Mouse (Mus musculus) embryonic fibroblast, embryonic 13.5 days (primary cell): ENCODE results near the gene Sec14l5. TPM values are rescaled to one million over a fixed set of nuclear protein-coding genes. Genes with fewer than 3 reads are reported as not detected.
A peak's percentile ranks its signal among the peaks of the same experiment; 100 is the strongest.

Experiments
- H3K27ac ChIP-seq: 2 replicates; pipeline ENCODE4 v1.5.1; 2012; ENCODE audit warnings: low read length, control low read depth, inconsistent platforms; ENCODE audit not compliant: insufficient read depth
- H3K4me1 ChIP-seq: 2 replicates; pipeline ENCODE4 v1.6.1; 2011; ENCODE audit warnings: low read length; ENCODE audit not compliant: control insufficient read depth, insufficient read depth
- H3K4me3 ChIP-seq: 2 replicates; pipeline ENCODE4 v1.5.1; 2011; ENCODE audit warnings: mild to moderate bottlenecking, control low read depth, low read length; ENCODE audit not compliant: insufficient read depth
- CTCF ChIP-seq: IDR thresholded peaks from 2 replicates; pipeline ENCODE4 v1.5.1; 2011; ENCODE audit warnings: mild to moderate bottlenecking, control low read depth, low read length, moderate library complexity, borderline replicate concordance; ENCODE audit not compliant: insufficient read depth
- POLR2A ChIP-seq: IDR thresholded peaks from 2 replicates; pipeline ENCODE4 v1.6.1; 2011; ENCODE audit warnings: low read depth, mild to moderate bottlenecking, control low read depth, low read length, moderate library complexity
- polyA plus RNA-seq: library from polyadenylated mRNA; stranded (reverse); fragments of >200 nt; gene quantifications from 2 replicates; pipeline ENCODE4 v1.2.4, GENCODE M21; 2011; ENCODE audit warnings: low read depth; ENCODE audit not compliant: missing spikeins, insufficient read length

The Sec14l5 gene
- polyA plus RNA-seq, result not detected in 2 replicates

DNA sequence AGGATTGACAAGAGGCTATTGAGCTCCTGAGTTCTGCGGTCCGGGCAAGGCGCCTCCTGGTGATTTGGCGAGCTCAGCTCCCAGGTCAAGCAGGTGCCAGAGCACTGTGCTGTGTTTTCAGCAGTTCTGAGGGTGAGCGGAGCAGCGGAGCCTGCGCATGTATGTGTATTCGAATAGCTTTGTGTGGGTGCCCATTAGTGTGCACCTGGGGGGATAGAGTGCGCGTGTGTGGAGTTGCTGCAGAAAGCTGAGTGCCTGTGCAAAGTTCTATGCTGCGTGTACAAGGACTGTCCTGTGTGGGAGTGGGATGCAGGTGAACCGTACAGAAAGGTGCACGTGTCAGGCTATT lies at the start of gene Sec14l5:
Gene Sec14l5, plus strand, starts transcription at position 73 of the 349 bp plus-strand sequence.
- peak within 1 kb of the TSS; percentile 37 for H3K4me3 ChIP-seq
- TF ChIP-seq POLR2A (no peak), CTCF (no peak)
- no peak within 1 kb of the TSS for H3K27ac ChIP-seq
- H3K4me1 ChIP-seq, result peaks cover 2% of the 10 kb centered on the region; the same call in 1 of the 2 replicates

DNA sequence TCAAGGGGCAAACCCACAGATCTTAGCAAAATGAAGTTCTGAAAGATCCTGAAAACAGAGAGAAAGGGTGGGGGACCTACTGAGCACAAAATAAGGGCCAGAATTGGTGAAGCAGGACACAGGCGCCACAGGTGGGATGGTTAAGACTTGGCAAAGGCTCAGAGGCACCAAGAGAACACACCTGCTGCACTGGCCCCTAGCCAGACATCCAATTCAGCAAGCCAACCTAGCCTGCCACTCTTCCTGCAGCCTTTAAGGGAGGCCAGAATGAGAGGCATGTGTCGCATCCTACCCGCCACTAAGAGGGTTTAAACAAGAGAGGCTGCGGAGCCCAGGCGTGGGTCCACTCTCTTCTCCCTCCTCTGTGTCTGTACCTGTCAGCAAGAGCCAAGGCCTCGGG lies 45.9 kb upstream of the Sec14l5 start:
- Histone ChIP-seq H3K27ac (no peak overlapping the region), H3K4me3 (no peak overlapping the region), H3K4me1 (no peaks in the 10 kb centered on the region)
- no peak for TF ChIP-seq POLR2A
- TF ChIP-seq CTCF, result no peak

DNA sequence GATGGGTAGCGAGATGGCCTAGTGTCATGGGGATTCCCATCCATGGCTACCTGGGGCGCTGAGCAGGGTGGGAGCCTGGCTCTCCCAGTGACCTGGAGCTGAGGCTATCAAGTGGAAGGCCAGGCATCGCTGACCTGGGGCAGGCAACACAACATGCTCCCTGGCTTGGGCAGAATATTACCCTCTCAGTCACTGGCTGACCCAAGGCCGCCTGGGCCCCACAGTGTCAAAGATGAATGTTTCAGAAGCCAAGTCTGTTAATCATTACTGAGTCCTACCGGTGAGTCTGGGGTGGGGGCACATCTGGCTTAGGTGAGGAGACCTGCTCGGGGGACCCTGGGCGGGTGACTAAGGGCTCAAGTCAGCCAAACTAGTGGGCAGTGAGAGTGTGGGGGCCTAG lies 37.0 kb upstream of the Sec14l5 start:
- no peak for TF ChIP-seq CTCF
- no peak for TF ChIP-seq POLR2A
- Histone ChIP-seq H3K4me3 (no peak overlapping the region), H3K4me1 (no peaks in the 10 kb centered on the region), H3K27ac (no peak overlapping the region)

DNA sequence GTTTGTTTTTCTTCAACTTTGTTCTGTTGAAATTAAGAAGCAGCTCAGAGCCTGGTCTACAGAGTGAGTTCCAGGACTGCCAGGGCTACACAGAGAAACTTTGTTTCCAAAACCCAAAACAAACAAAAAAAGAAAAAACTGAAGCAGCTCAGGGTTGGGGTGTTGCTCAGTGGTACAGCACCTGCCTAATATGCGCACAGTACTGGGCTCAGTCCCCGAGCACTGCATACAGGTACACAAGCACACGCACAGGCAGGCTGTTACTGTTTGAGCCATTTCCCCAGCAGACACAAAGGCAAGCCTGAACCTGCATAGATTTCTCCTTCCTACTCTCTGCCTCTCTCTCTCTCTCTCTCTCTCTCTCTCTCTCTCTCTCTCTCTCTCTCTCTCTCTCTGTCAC lies 35.9 kb upstream of the Sec14l5 start:
- Histone ChIP-seq H3K27ac (no peak overlapping the region), H3K4me1 (no peaks in the 10 kb centered on the region), H3K4me3 (no peak overlapping the region)
- no peak for TF ChIP-seq CTCF
- TF ChIP-seq POLR2A, result no peak

DNA sequence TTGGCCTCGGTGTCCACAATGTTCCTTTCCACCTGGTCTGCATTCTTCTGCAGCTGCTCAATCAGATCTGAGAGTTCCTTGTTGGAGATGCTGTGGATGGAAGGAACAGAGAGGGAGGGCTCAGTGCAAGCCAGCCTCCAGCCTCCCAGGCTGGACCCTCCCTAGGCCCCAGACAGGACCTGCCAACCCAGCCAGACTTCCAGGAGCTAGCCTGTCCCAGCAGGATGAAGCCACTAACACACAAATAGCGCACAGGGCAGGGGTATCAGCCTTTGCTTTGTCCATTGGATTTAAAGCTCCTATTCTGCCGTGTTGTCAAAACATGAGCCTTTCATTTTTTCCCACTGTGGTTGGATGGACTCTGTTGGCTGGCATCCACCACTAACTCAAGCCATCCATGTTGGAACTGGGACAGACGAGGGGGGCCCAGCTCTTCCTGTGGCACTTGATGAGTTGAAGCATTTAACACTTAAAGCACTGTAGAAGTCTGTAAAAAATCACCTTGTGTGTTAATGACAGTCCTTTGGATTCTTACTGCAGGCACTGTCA lies 33.8 kb upstream of the Sec14l5 start:
- Histone ChIP-seq H3K27ac (no peak overlapping the region), H3K4me1 (no peaks in the 10 kb centered on the region), H3K4me3 (no peak overlapping the region)
- TF ChIP-seq POLR2A (no peak), CTCF (no peak)

DNA sequence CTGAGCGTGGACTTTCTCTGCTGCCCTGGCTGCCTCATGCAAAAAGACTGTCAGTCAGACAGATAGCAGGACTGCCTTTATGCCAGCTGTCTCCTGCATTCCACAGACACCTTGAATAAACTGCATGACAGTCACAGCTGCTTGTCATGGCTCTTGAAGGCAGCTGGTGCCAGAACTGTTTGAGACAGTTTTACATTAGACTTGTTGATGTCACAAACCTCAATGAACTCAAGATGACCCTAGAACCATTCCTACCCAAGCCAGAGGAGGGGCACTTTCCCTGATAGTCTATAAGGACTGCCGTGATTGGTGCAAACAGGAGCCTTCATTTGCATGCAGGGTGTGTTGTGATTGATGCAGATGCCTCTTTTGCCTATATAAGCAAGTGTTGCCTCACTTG lies 33.3 kb upstream of the Sec14l5 start:
- Histone ChIP-seq H3K4me3 (no peak overlapping the region), H3K4me1 (no peaks in the 10 kb centered on the region), H3K27ac (no peak overlapping the region)
- no peak for TF ChIP-seq CTCF
- TF ChIP-seq POLR2A, result no peak

DNA sequence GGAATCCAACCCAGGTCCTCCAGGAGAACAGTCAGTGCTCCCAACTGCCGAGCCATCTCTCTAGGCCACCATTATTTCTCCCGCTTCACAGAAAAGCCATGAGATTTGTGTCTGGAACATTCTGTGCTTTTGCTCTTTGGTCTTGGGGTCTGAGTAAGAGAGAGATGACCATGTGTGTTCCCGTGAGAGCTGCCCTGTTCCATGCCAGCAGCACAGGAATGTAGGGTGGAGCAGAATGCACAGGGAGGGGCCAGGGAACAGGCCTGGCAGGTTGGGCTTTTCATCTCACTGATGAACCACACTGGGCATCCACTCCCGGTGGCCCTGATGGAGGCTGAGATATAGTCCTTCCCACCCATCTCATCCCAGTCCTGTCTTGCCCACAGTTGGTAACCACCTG lies 27.5 kb upstream of the Sec14l5 start:
- no peak overlapping the region for H3K27ac ChIP-seq
- no peak for TF ChIP-seq POLR2A
- TF ChIP-seq CTCF, result no peak
- no peaks in the 10 kb centered on the region for H3K4me1 ChIP-seq
- no peak overlapping the region for H3K4me3 ChIP-seq

DNA sequence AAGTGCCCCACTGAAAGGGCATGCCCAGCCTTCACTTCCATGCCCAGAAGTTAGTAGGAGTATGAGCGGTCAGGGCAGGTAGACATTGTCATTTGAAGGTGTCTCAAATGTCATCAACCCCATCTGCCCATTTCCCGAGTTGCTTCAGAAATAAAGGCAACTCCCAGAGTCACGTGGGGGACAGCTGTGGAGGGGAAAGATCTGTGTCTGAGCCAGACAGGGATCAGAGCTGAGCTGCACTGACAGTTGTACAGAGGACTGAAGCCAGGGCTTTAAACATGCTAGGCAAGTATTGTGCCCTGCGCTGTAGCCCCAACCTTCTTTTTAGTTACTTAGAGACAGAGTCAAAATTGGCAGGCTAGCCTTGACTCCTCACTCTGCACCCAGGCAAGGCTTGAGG lies 27.1 kb upstream of the Sec14l5 start:
- no peaks in the 10 kb centered on the region for H3K4me1 ChIP-seq
- H3K4me3 ChIP-seq, result no peak overlapping the region
- TF ChIP-seq POLR2A (no peak), CTCF (no peak)
- no peak overlapping the region for H3K27ac ChIP-seq

DNA sequence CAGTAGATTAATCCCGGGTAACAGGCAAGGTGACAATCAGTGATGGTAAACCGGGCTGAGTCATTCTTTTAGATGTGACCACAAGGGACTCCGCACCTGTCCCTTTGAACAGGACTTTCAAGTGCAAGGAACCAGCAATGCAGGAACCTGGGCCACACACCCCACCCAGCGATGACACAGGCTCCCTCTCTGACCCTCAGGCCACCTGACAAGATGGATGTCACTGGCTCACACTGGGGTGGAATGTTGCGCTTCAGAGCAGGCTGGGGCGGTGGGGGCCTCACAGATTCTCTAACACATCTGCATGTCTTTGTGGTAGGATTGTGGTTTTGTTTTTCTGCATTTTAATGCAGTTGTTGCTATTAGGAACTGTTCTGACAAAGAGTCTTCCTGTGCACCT lies 23.4 kb upstream of the Sec14l5 start:
- Histone ChIP-seq H3K4me3 (no peak overlapping the region), H3K4me1 (no peaks in the 10 kb centered on the region), H3K27ac (no peak overlapping the region)
- TF ChIP-seq CTCF (no peak), POLR2A (no peak)

DNA sequence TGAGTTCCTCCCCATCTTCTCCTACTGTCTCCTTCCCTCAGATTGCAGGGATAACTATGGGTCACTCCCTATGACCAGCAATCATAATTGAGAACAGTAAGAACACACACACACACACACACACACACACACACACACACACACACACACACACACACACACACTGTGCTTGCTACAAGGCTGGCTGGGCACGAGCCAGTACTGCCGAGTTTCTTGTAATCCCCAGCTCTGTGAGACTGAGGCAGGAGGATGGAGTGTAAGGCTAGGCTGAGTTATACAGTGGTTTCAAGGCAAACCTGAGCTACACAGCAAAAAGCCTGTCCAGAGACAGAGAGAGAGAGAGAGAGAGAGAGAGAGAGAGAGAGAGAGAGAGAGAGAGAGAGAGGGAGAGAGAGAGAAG lies 16.7 kb upstream of the Sec14l5 start:
- H3K4me3 ChIP-seq, result no peak overlapping the region
- H3K27ac ChIP-seq, result no peak overlapping the region
- TF ChIP-seq POLR2A, result no peak
- TF ChIP-seq CTCF, result no peak
- H3K4me1 ChIP-seq, result peaks cover 10% of the 10 kb centered on the region

DNA sequence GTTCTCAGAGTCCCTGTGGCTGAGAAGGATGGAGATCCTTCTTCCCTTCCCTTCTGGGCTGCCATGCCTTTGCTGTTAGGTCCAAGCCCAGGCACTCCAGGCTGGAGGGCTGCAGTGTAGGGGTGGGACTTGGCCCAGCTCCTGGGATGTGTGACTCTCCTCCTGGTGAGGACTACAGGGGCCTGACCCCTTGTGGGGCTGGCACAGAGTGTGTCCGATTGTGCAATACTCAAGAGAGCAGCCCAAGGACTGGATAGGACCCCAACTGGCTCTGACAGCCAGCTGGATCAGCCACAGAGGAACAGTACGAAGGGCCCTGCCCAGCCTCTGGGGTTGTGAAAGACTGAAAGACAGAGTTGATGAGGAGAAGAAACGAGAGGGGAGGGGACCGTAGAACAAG lies 16.1 kb upstream of the Sec14l5 start:
- TF ChIP-seq CTCF, result no peak
- no peak for TF ChIP-seq POLR2A
- no peak overlapping the region for H3K4me3 ChIP-seq
- no peak overlapping the region for H3K27ac ChIP-seq
- peaks cover 15% of the 10 kb centered on the region for H3K4me1 ChIP-seq
